Mouse (Mus musculus) left cerebral cortex, postnatal 4 days (tissue): ENCODE data around the gene Ung. TPM values are rescaled to one million over a fixed set of nuclear protein-coding genes. Genes with fewer than 3 reads are reported as not detected.

Experiments used
- DNase-seq: peaks from one replicate; pipeline ENCODE4 v3.0.0-alpha.2; 2022
- intact Hi-C: fragments of 180-260 bp; cut with DNase I; formaldehyde crosslinking; loops from one replicate; pipeline ENCODE4 v1.15.1; 2025
- total RNA-seq, 2 experiments: library from RNA; stranded (reverse); gene quantifications; 2 replicates each; pipeline ENCODE4 v1.2.3; 2021

Gene Ung
- total RNA-seq, 2 experiments from 2014 or later, result 5.6 to 6.0 TPM

- no peak for DNase-seq
Observed at GRCm38 (mm10) chr5:114163117-114163696, 33.0 kb downstream of the Ung start.

GRCm38 (mm10) chr5:114170345-114170744 is 40.2 kb downstream of the Ung start:
- DNase-seq, result no peak
- intact Hi-C loops, result no loop called here

More at GRCm38 (mm10) chr5:114163117-114163696, 33.0 kb downstream of the Ung start:
- intact Hi-C loops, result no loop called here

GRCm38 (mm10) chr5:114172936-114173335 is 42.8 kb downstream of the Ung start:
- DNase-seq, result no peak
- intact Hi-C loops, result no loop called here

GRCm38 (mm10) chr5:114173458-114173857 is 43.3 kb downstream of the Ung start:
- DNase-seq, result no peak
- intact Hi-C loops, result no loop called here

GRCm38 (mm10) chr5:114173877-114174581 is 43.8 kb downstream of the Ung start:
- intact Hi-C loops, result no loop called here

GRCm38 (mm10) chr5:114174639-114175038 is 44.5 kb downstream of the Ung start:
- intact Hi-C loops, result no loop called here
- peak; percentile 66 for DNase-seq

More at GRCm38 (mm10) chr5:114173877-114174581, 43.8 kb downstream of the Ung start:
- no peak for DNase-seq

GRCm38 (mm10) chr5:114175596-114176171 is 45.5 kb downstream of the Ung start:
- intact Hi-C loops, result no loop called here
- DNase-seq, result peak; percentile 78

GRCm38 (mm10) chr5:114176548-114177400 is 46.6 kb downstream of the Ung start:
- intact Hi-C loops, result no loop called here
- no peak for DNase-seq

- intact Hi-C loops, result no loop called here
- no peak for DNase-seq
Observed at GRCm38 (mm10) chr5:114177966-114178719, 48.0 kb downstream of the Ung start.

- no peak for DNase-seq
- intact Hi-C loops, result no loop called here
Observed at GRCm38 (mm10) chr5:114179541-114179940, 49.4 kb downstream of the Ung start.

- intact Hi-C loops, result no loop called here
- no peak for DNase-seq
Observed at GRCm38 (mm10) chr5:114183493-114183892, 53.3 kb downstream of the Ung start.

GRCm38 (mm10) chr5:114187108-114187507 is 56.9 kb downstream of the Ung start:
- intact Hi-C loops, result no loop called here
- DNase-seq, result no peak

Other genes starting within 250 kb of the Ung start
- gene Coro1c, start 221.6 kb upstream of the Ung start, total RNA-seq, result 100 to 1,000 TPM; 183 to 194 TPM
- 10 to 100 TPM; 36.1 to 36.9 TPM for gene Ssh1, start 136.5 kb upstream of the Ung start, total RNA-seq
- gene Dao, start 126.7 kb upstream of the Ung start, total RNA-seq, result not detected
- gene Usp30, start 64.9 kb upstream of the Ung start, total RNA-seq, result 10 to 100 TPM; 31.6 to 34.8 TPM
- 100 to 1,000 TPM; 107 to 115 TPM for gene Svop, start 38.8 kb upstream of the Ung start, total RNA-seq
- gene Alkbh2, start 2.2 kb upstream of the Ung start, total RNA-seq, result 1 to 10 TPM; 6.2 to 6.9 TPM
- gene Acacb, start 16.1 kb downstream of the Ung start, total RNA-seq, result 1 to 10 TPM; 2.4 to 3.8 TPM
- gene Foxn4, start 143.4 kb downstream of the Ung start, total RNA-seq, result under 1 TPM in 1 of 2 experiments, not detected in 1; 0.16 TPM
- 1 to 10 TPM; 1.1 TPM for gene Myo1h, start 158.8 kb downstream of the Ung start, total RNA-seq